Mouse (Mus musculus) MEL (cell line): ENCODE measurements around the gene Zfp827. TPM values are rescaled to one million over a fixed set of nuclear protein-coding genes. Genes with fewer than 3 reads are reported as not detected.

Experiments
- DNase-seq: peaks from one replicate; pipeline ENCODE4 v3.0.0; 2011; ENCODE audit warnings: low read depth, low spot score
- H3K27ac ChIP-seq: 2 replicates; pipeline ENCODE4 v1.5.1; 2012; ENCODE audit warnings: low read depth, mild to moderate bottlenecking, control low read depth, low read length, moderate library complexity; ENCODE audit not compliant: control insufficient read depth
- H3K27me3 ChIP-seq, 2 experiments: fragments of 150-350 bp in 1 of 2; sonication (generic) in 1 of 2; 2 replicates each; pipeline ENCODE4 v1.6.1; 2012; ENCODE audit warnings: low read length in 2 of 2, mild to moderate bottlenecking in 2 of 2, improper control_type of control experiment in 1 of 2, moderate library complexity in 1 of 2; ENCODE audit not compliant: insufficient read depth in 2 of 2, control insufficient read depth in 1 of 2
- H3K36me3 ChIP-seq, 2 experiments: 2 replicates each; pipeline ENCODE4 v1.6.1; 2012 to 2014; ENCODE audit warnings: low read length in 2 of 2, improper control_type of control experiment in 1 of 2, inconsistent platforms in 1 of 2, mild to moderate bottlenecking in 1 of 2; ENCODE audit not compliant: insufficient read depth in 2 of 2, control insufficient read depth in 1 of 2
- H3K4me1 ChIP-seq, 2 experiments: fragments of 150-350 bp in 1 of 2; sonication (generic) in 1 of 2; 2 replicates each; pipeline ENCODE4 v1.6.1; 2012; ENCODE audit warnings: low read length in 2 of 2, improper control_type of control experiment in 1 of 2, mild to moderate bottlenecking in 1 of 2; ENCODE audit not compliant: insufficient read depth in 2 of 2, control insufficient read depth in 1 of 2
- H3K4me3 ChIP-seq, 2 experiments: fragments of 150-350 bp in 1 of 2; sonication (generic) in 1 of 2; 2 replicates each; pipeline ENCODE4 v1.5.1; 2012; ENCODE audit warnings: low read depth in 2 of 2, low read length in 2 of 2, mild to moderate bottlenecking in 2 of 2, moderate library complexity in 2 of 2, control low read depth in 1 of 2, improper control_type of control experiment in 1 of 2; ENCODE audit not compliant: control insufficient read depth in 1 of 2, insufficient read depth in 1 of 2
- H3K79me2 ChIP-seq: 2 replicates; pipeline ENCODE4 v1.6.1; 2012; ENCODE audit warnings: mild to moderate bottlenecking, low read length, moderate library complexity; ENCODE audit not compliant: control insufficient read depth, poor library complexity, insufficient read depth
- H3K9ac ChIP-seq: 2 replicates; pipeline ENCODE4 v1.6.1; 2012; ENCODE audit warnings: low read depth, mild to moderate bottlenecking, control low read depth, low read length, moderate library complexity; ENCODE audit not compliant: control insufficient read depth, poor library complexity, severe bottlenecking
- H3K9me3 ChIP-seq: fragments of 150-350 bp; sonication (generic); replicated peaks from 2 replicates; pipeline ENCODE4 v1.6.1; 2012; ENCODE audit warnings: mild to moderate bottlenecking, low read length, improper control_type of control experiment, moderate library complexity; ENCODE audit not compliant: insufficient read depth
- BHLHE40 ChIP-seq: IDR thresholded peaks from 2 replicates; pipeline ENCODE4 v1.6.1; 2012; ENCODE audit warnings: low read depth, mild to moderate bottlenecking, inconsistent platforms, low read length, improper control_type of control experiment, borderline replicate concordance
- CHD2 ChIP-seq: IDR thresholded peaks from 2 replicates; pipeline ENCODE4 v1.6.1; 2011; ENCODE audit warnings: low read length, improper control_type of control experiment
- E2F4 ChIP-seq: IDR thresholded peaks from 2 replicates; pipeline ENCODE4 v1.6.1; 2011; ENCODE audit warnings: low read depth, low read length, improper control_type of control experiment, borderline replicate concordance
- ELF1 ChIP-seq: IDR thresholded peaks from 2 replicates; pipeline ENCODE4 v1.6.1; 2014; ENCODE audit warnings: low read depth, mild to moderate bottlenecking, inconsistent platforms, low read length, improper control_type of control experiment, moderate library complexity
- EP300 ChIP-seq, 2 experiments: IDR thresholded peaks; 2 replicates each; pipeline ENCODE4 v1.6.1; 2011; ENCODE audit warnings: improper control_type of control experiment in 2 of 2, low read length in 2 of 2, low read depth in 1 of 2, mild to moderate bottlenecking in 1 of 2
- GABPA ChIP-seq: IDR thresholded peaks from 2 replicates; pipeline ENCODE4 v1.6.1; 2012; ENCODE audit warnings: low read depth, mild to moderate bottlenecking, inconsistent platforms, low read length, improper control_type of control experiment, moderate library complexity
- KAT2A ChIP-seq: conservative IDR thresholded peaks from 2 replicates; pipeline ENCODE4 v1.6.1; 2012; ENCODE audit warnings: low read depth, low read length, improper control_type of control experiment, inconsistent platforms
- MAZ ChIP-seq: IDR thresholded peaks from 2 replicates; pipeline ENCODE4 v1.6.1; 2012; ENCODE audit warnings: low read depth, mild to moderate bottlenecking, inconsistent platforms, low read length, improper control_type of control experiment
- MEF2A ChIP-seq: IDR thresholded peaks from 2 replicates; pipeline ENCODE4 v1.6.1; 2014; ENCODE audit warnings: low read depth, mild to moderate bottlenecking, inconsistent platforms, low read length, improper control_type of control experiment; ENCODE audit not compliant: poor library complexity, insufficient replicate concordance, severe bottlenecking; ENCODE audit errors: extremely low read depth
- MYB ChIP-seq: IDR thresholded peaks from 2 replicates; pipeline ENCODE4 v1.6.1; 2011; ENCODE audit warnings: mild to moderate bottlenecking, low read depth, low read length, improper control_type of control experiment
- MYC ChIP-seq: IDR thresholded peaks from 2 replicates; pipeline ENCODE4 v1.6.1; 2011; ENCODE audit warnings: low read depth, mild to moderate bottlenecking, low read length, improper control_type of control experiment, moderate library complexity
- POLR2A ChIP-seq, 2 experiments: IDR thresholded peaks; 2 replicates each; pipeline ENCODE4 v1.6.1; 2011 to 2012; ENCODE audit warnings: low read length in 2 of 2, mild to moderate bottlenecking in 2 of 2, control low read depth in 1 of 2, improper control_type of control experiment in 1 of 2, low read depth in 1 of 2, moderate library complexity in 1 of 2; ENCODE audit not compliant: control insufficient read depth in 1 of 2, insufficient read depth in 1 of 2, poor library complexity in 1 of 2
- POLR2AphosphoS5 ChIP-seq: IDR thresholded peaks from 2 replicates; pipeline ENCODE4 v1.6.1; 2012; ENCODE audit warnings: low read depth, borderline replicate concordance, mild to moderate bottlenecking, inconsistent platforms, low read length, moderate library complexity, mixed read lengths
- RCOR1 ChIP-seq: IDR thresholded peaks from 2 replicates; pipeline ENCODE4 v1.6.1; 2012; ENCODE audit warnings: low read depth, mild to moderate bottlenecking, inconsistent platforms, low read length, improper control_type of control experiment
- SMC3 ChIP-seq: IDR thresholded peaks from 2 replicates; pipeline ENCODE4 v1.6.1; 2011; ENCODE audit warnings: low read depth, low read length, improper control_type of control experiment
- TBP ChIP-seq: IDR thresholded peaks from 2 replicates; pipeline ENCODE4 v1.8.0; 2011; ENCODE audit warnings: low read depth, low read length, improper control_type of control experiment
- UBTF ChIP-seq: IDR thresholded peaks from 2 replicates; pipeline ENCODE4 v1.6.1; 2012; ENCODE audit warnings: low read depth, mild to moderate bottlenecking, inconsistent platforms, low read length, improper control_type of control experiment, moderate library complexity, borderline replicate concordance; ENCODE audit not compliant: insufficient read depth
- ZMIZ1 ChIP-seq: IDR thresholded peaks from 2 replicates; pipeline ENCODE4 v1.6.1; 2012; ENCODE audit warnings: low read depth, mild to moderate bottlenecking, inconsistent platforms, low read length, improper control_type of control experiment, moderate library complexity
- ZNF384 ChIP-seq: IDR thresholded peaks from 2 replicates; pipeline ENCODE4 v1.6.1; 2012; ENCODE audit warnings: low read depth, mild to moderate bottlenecking, inconsistent platforms, low read length, improper control_type of control experiment
- polyA plus RNA-seq, 2 experiments: library from polyadenylated mRNA; stranded (reverse) in 1 of 2; unstranded in 1 of 2; fragments of >175 nt in 1 of 2; fragments of >200 nt in 1 of 2; gene quantifications; 2 replicates each; pipeline versions ENCODE4 v1.2.1 to v1.2.4; 2012; ENCODE audit warnings: low replicate concordance in 2 of 2, low read depth in 1 of 2; ENCODE audit not compliant: insufficient read length in 2 of 2, insufficient read depth in 1 of 2, missing spikeins in 1 of 2
- total RNA-seq: library from RNA; depleted of rRNA; stranded (reverse); fragments of 300-350 nt; gene quantifications from 2 replicates; pipeline ENCODE4 v1.2.3, GENCODE M21; 2012

Gene Zfp827
- total and polyA plus RNA-seq, 3 experiments, result not detected

DNA sequence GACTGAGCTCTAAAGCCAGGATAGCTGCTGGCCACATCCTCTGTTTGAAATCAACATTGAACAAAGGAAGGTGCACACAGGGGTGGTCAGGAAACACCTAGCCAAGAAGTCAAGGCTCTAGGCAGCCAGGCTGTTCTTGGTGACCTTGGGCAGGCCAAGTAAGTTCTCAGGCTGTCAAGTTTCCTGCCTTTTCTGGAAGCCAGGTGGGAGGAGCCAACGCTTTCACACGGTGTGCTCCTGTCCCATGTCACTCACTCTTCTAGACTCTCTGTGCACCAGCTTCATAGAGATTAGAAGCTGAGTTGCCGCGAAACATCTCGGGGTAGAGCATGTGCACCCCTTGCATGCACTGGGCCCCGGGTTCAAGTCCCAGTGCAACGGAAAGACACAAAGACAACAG is 89.5 kb downstream of the Zfp827 start:
- H3K27ac ChIP-seq, result no peak overlapping the region
- no peak for DNase-seq
- H3K9me3 ChIP-seq, result no peaks in the 10 kb centered on the region
- TF ChIP-seq MEF2A (no peak), EP300 (IDR thresholded peaks at IDR 0.05; ENCODE audit: low read depth in 1 of 2, low read length in 2 of 2) (no peak), KAT2A (no peak), POLR2AphosphoS5 (no peak), MAZ (no peak), E2F4 (no peak), TBP (no peak), BHLHE40 (no peak), SMC3 (no peak), CHD2 (no peak), POLR2A (IDR thresholded peaks at IDR 0.05; ENCODE audit: control insufficient read depth in 1 of 2, insufficient read depth in 1 of 2, low read depth in 1 of 2, low read length in 2 of 2, poor library complexity in 1 of 2) (no peak), RCOR1 (no peak)
- H3K36me3 ChIP-seq, result no peaks in the 10 kb centered on the region
- no peak overlapping the region for H3K9ac ChIP-seq
- H3K4me3 ChIP-seq, result no peak overlapping the region
- H3K4me1 ChIP-seq, result no peaks in the 10 kb centered on the region
- H3K27me3 ChIP-seq, result no peaks in the 10 kb centered on the region
- no peaks in the 10 kb centered on the region for H3K79me2 ChIP-seq

DNA sequence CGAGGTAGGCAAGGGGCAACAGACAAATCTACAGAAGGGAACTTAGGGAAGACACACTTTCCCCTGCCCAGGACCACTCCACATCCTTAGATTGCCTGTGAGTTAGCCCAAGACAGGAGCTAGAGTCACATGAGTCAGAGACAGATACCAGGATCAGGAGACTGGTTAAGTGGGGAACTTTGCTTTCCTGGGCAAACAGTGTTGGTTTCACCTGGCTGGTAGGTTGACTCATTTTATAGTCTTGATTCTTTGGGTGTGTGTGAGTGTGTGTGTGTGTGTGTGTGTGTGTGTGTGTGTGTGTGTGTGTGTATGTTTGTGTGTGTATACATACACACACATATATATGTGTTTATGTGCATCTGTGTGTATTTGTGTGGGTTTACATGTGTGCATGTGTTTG is 93.4 kb downstream of the Zfp827 start:
- Histone ChIP-seq H3K27ac (no peak overlapping the region), H3K9ac (no peak overlapping the region), H3K36me3 (no peaks in the 10 kb centered on the region), H3K27me3 (no peaks in the 10 kb centered on the region), H3K4me3 (no peak overlapping the region), H3K9me3 (no peaks in the 10 kb centered on the region)
- TF ChIP-seq MYB (no peak), GABPA (no peak), BHLHE40 (no peak), CHD2 (no peak), ZNF384 (no peak), MYC (no peak), E2F4 (no peak)
- TF ChIP-seq, all 39 proteins: peak for 0
- DNase-seq, result no peak
- H3K79me2 ChIP-seq, result no peaks in the 10 kb centered on the region
- H3K4me1 ChIP-seq, result no peaks in the 10 kb centered on the region

DNA sequence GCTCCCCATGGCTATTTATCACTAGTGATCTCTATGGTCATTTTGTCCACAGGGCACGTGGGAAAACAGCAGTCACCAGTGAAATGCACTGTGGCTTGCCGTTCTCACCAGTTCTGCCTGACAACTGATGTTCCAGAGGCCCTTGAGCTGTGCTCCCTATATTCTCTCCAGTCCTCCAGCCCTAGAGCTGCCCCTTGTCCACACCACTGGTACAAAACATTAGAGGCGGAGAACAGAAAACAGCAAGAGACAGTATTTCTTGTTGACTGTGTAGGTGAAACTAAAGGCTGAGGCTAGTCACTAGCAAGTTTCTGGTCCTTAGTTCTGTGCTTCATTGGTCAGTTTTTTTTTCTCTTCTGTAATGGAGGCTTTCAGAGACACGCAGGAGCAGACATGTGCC is 96.0 kb downstream of the Zfp827 start:
- TF ChIP-seq GABPA (no peak), ELF1 (no peak), UBTF (no peak), MAZ (no peak), POLR2AphosphoS5 (no peak), ZMIZ1 (no peak), MEF2A (no peak)
- Histone ChIP-seq H3K27ac (no peak overlapping the region), H3K27me3 (no peaks in the 10 kb centered on the region), H3K9me3 (no peaks in the 10 kb centered on the region), H3K9ac (no peak overlapping the region), H3K4me3 (no peak overlapping the region), H3K79me2 (no peaks in the 10 kb centered on the region), H3K4me1 (no peaks in the 10 kb centered on the region), H3K36me3 (no peaks in the 10 kb centered on the region)
- no peak for DNase-seq
